Mouse (Mus musculus) embryo, embryonic 11.5 days (tissue): ENCODE data around the gene Alox15.
"Not testable (repeated sequence)": the region's sequence is repeated elsewhere in the genome, so short reads cannot be mapped to it uniquely, and the experiment has no call there.

Experiments
- DNase-seq: peaks from one replicate; pipeline ENCODE4 v3.0.0-alpha.2; 2012; ENCODE audit warnings: low read depth, low spot score

The Alox15 gene

DNA sequence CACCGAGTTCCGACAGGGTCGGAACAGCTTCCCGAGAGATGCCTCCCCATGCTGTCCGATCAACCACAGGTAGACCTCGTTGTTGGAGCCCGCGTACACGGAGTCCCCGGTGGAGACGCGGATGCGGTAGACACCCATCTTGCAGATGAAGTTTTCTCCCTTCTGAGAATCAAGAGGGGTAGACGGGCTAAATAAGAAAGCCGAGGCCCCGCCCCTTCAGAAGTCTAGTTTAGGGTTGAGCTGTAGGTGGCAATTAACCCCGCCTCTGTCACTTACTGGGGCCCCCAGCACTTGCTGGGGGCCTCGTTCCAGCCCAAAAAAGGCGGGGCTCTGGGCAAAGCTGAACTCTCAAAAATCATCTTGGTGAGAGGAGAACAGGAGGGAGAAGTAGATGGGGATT lies at the start of gene Alox15:
Gene Alox15, minus strand, starts transcription at position 164 of the 400 bp plus-strand sequence.
- DNase-seq = no peak

- no peak for DNase-seq
Observed at GRCm38 (mm10) chr11:70389421-70389820, 37.6 kb upstream of the Alox15 start.

- no peak for DNase-seq
Observed at GRCm38 (mm10) chr11:70387436-70387835, 35.6 kb upstream of the Alox15 start.

- DNase-seq = no peak
Observed at GRCm38 (mm10) chr11:70384136-70384535, 32.3 kb upstream of the Alox15 start.

DNA sequence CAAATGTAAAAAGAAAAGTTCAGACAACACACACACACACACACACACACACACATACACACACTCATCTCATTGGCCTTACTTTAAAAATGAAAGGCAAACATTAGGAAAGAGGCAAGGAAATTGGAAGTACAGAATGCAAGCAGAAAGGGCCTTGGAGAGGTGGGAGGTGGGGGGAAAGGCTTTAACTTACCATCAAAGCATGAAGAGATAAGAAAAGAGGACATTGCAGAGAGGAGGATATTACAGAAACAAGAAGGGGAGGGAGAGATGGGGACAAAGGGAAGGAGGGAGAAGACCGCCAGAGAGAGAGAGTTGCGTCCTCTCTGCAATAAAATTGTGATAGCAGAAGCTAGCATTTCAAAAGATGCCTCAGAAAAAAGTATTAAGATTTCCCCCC lies 29.5 kb upstream of the Alox15 start:
- DNase-seq = no peak

DNA sequence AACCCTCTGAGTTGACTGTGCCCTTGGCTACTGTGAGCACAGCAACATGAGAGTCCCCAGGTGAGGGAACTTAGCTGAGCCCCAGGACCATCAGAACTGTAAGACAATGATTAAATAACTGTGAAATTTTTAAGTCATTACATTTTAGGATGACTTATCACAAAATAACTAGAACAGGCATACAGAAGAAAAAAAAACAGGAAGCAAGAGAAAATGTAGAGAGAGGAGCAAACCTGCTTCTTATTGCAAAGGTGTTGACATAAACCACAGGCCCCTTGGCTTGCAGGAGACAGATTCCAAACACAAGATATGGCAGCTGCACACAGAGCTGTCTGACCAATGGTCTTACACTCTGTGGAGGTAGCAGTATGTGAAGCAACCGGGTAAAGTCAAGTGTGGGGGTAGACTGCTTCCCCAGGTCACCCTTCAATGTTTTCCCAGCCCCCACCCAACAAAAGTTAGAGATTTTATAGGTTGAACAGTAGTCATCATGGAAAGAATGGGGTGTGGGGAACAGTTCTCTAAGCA lies 28.7 kb upstream of the Alox15 start:
- no peak for DNase-seq

DNA sequence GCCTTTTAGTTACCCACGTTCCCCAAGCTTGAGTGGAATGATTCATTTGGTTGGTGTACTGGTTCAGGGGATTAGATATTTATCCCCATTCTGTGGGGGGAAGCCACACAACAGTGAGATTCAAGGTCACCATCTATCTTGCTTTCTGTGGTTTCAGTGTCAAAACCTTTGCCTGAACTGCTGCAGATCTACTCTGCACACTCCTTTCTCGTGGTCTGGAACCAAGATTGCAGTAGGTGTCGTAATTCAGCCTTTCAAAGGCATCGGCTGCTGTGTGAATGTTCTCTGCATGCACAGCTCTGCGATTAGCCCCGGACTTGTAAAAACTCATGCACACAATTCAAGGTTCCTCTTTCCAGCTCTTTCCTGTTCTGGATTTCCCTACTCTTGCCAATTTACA lies 24.2 kb upstream of the Alox15 start:
- no peak for DNase-seq

DNA sequence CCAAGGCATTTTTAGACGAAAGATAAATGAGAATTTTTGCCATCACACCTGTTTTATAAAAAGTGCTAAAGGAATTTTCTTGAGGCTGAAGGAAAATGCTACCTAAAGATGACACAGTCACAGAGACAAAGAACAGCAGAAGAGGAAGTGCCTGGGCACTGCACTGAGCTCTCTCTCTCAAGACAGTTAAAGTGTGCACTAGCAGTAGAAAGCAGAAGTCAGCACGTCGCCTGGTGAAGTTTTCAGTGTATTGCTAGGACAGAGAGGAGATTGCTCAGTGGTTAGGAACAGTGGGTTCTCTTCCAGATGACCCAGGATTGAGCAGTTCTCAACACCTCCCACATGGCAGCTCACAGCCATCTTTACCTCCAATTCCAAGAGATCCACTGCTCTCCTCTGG lies 22.5 kb upstream of the Alox15 start:
- no peak for DNase-seq

GRCm38 (mm10) chr11:70372849-70373557 lies 21.2 kb upstream of the Alox15 start:
- DNase-seq = no peak

GRCm38 (mm10) chr11:70372396-70372795 lies 20.6 kb upstream of the Alox15 start:
- DNase-seq = no peak

DNA sequence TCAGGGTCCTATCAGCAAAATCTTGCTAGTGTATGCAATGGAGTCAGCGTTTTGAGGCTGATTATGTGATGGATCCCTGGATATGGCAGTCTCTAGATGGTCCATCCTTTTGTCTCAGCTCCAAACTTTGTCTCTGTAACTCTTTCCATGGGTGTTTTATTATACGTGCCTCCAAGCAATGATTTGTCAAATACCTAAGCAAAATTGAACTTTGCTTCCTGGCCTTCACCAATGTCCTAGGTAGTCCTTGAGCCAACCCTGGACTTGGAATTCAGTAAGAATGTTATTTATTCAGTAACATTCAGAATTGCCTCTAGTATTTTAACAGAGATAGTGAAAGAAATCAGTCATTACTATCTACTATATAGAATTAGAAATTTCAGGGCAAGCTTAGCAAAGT lies 16.8 kb upstream of the Alox15 start:
- not testable (repeated sequence) for DNase-seq

DNA sequence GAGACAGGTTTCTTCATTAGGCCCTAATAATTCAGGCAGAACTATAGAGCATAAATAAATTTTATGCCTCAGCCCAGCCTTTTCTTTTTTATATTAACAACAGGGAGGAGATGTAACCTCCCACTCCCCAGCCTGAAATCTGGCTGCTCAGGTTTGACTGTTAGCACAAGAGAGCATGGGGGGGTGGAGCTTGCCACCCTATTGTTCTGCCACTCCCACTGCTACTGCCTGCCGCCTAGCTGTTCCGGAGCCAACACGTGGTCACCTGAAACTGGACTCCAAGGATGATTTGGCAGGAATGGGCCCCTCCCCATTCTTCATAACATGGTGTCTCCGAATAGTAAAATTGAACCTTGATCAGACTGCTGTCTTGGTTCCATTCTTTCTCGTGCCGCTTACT lies 15.9 kb upstream of the Alox15 start:
- not testable (repeated sequence) for DNase-seq

GRCm38 (mm10) chr11:70348630-70349029 lies 3.2 kb downstream of the Alox15 start:
- DNase-seq = no peak

- no peak for DNase-seq
Observed at GRCm38 (mm10) chr11:70347861-70348260, 4.0 kb downstream of the Alox15 start.

DNA sequence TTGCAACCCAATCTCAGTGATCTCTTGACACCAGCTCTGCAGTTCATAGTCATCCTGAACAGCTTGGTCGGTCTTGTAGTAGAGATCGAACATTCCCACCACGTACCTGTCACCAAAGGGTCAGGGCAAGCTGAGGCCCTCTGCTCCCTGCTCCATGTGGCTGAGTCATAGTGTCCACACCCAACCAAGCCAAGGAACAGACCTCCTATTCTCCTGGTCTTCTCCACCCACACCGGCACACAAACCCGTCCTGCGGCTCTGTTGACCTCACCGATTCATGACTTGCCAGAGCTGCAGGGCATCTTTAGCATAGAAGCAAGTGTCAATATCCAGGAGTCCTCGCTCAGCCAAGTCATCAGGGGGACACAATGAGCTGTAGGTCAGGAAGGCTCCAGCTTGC lies 6.3 kb downstream of the Alox15 start:
- no peak for DNase-seq

GRCm38 (mm10) chr11:70345061-70345460 lies 6.8 kb downstream of the Alox15 start:
- DNase-seq = no peak

- no peak for DNase-seq
Observed at GRCm38 (mm10) chr11:70339481-70339880, 12.3 kb downstream of the Alox15 start.

- peak; percentile 34 for DNase-seq
Observed at GRCm38 (mm10) chr11:70334477-70334876, 17.4 kb downstream of the Alox15 start.

DNA sequence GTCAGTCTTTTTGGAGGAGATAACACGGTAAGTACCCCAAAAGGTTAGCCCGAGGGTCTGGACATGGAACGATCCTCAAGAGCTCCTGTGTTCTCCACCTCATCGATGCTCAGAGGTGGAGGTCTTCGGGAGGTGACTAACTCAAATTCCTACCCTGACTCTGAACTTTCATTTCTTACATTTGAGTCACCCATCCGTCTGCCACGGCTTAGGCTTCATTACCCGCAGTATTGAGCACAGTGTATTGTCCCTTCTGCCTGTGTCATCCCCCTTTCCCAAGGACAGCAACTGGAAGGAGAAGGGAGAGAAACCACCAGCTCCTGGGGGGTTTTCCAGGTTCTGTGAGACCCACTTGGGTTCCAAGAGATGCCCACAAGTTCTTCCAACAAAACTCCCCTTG lies 27.1 kb downstream of the Alox15 start:
- DNase-seq = no peak

DNA sequence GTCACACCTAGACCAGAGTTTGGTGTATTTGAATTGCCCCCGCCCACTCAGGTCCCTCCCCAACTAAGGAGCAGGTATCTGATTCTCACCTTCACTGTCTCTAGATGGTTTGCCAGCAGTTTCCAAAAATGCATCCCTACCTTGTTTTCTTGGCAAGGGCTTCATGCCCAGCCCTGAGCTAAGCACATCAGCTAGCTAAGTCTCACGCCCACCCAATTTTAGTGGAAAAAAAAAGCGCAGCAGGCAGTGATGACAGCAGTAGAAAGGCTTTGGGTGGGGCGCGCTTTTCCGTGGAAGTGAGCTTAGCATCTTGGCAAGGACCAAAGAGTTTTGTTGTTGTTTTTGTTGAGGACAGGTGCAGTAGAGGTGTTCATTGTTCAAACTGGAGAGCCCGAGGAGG lies 29.3 kb downstream of the Alox15 start, which contains the start of gene Alox12e:
Gene Alox12e, minus strand, starts transcription at position 101 of the 400 bp plus-strand sequence.
- no peak for DNase-seq

DNA sequence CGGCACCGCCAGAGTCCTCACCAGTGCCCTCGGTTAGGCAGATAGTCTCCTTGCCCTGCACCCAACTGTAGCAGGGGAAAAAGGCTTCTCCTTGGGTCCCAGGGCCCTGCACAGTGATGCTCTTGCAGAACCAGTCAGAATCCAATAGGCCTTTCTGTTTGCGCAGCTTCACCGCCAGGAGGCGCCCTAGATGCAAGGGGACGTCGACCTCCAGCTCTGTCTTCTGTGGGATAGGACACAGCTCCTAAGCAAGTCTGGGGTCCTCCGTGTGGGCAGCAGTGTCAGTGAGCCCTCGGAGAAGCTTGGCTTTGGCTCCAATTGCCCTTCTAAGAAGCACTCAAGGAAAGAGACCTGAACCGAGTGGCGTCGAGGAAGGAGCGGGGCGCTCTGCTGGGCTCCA lies 30.2 kb downstream of the Alox15 start:
- DNase-seq = peak; percentile 30

GRCm38 (mm10) chr11:70319614-70320013 lies 32.2 kb downstream of the Alox15 start:
- DNase-seq = no peak

DNA sequence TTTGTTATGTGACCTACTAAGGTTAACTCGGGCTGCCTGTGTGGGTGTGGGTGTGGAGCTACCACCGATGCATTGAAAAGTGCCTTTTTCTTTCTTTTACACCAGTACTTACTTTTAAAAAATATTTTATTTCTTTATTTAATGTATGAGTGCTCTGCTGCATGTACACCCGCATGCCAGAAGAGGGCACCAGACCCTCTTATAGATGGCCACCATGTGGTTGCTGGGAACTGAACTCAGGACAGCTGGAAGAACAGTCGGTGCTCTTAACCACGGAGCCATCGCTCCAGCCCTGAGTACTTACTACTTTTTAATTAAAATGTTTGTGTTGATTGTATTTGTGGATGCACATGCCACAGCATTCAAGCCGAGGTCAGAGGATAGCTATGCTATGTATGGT lies 38.0 kb downstream of the Alox15 start:
- DNase-seq = no peak

- DNase-seq = peak; percentile 20
Observed at GRCm38 (mm10) chr11:70309341-70309740, 42.5 kb downstream of the Alox15 start.
